In the genomic region with DNA sequence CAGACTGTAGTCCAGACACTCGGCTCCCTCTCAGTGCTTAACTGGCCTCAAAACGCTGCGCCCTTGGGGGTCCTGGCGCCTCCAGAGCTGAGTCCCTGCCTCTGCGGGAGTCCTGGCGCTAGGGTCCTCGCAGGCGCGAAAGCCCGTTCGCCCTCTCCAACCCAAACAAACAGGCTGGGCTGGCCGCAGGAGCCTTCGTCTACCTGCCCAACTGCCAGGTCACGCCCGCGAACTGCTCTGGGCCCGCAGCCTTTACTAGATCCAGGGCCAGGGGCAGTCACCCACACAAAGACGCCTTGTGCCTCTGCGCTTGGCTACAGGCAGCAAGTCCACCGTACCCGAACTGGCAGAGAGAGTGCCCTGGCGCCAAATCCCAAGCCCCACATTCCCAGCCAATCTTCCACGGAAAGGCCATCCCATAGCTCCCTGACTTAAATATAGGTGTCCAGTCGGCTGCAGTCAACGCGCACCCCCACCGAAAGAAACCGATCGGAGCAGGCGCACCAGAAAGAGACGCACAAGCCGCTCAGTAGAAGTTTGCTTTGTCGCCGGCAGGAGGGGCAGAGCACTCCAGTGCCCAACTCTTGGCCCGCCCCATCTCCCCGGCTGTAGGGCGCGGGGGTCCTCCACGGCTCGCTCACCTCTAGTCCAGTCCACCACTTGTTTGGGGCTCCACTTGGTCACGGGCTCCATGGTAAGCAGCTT, we compare ENCODE assay signal across 8 mouse cellular contexts. TPM values are rescaled to one million over a fixed set of nuclear protein-coding genes. Genes with fewer than 3 reads are reported as not detected.
DNase-seq lines count a peak whose midpoint lies in the region; ATAC-seq and TF ChIP-seq lines count a peak whose summit lies in the region.

No protein-coding gene starts in this region.

- peaks cover 56% of the 10 kb centered on the region for H3K4me1 ChIP-seq in heart, embryonic 13.5 days
- H3K4me1 ChIP-seq in kidney, postnatal 0 days (replicated peaks; ENCODE audit: insufficient read depth, low read length), result peaks cover 20% of the 10 kb centered on the region; the same call in 1 of the 2 replicates
- peaks cover 34% of the 10 kb centered on the region for H3K4me1 ChIP-seq in liver, embryonic 11.5 days (replicated peaks; ENCODE audit: control insufficient read depth, insufficient read depth, low read length)

- H3K9me3 ChIP-seq in heart, embryonic 13.5 days, result no peaks in the 10 kb centered on the region
- H3K9me3 ChIP-seq in kidney, postnatal 0 days (replicated peaks; ENCODE audit: low read length), result no peaks in the 10 kb centered on the region
- H3K9me3 ChIP-seq in liver, embryonic 11.5 days (ENCODE audit: control insufficient read depth, low read length), result no peaks in the 10 kb centered on the region

- WGBS in heart, embryonic 13.5 days, result under 1% methylated on average over 41 of the region's 41 CpGs
- WGBS in kidney, postnatal 0 days, result under 1% methylated on average over 41 of the region's 41 CpGs
- WGBS in liver, embryonic 11.5 days, result 1% methylated on average over 41 of the region's 41 CpGs

- peak overlapping the region; percentile 69 for H3K4me3 ChIP-seq in heart, embryonic 13.5 days
- peak overlapping the region; percentile 79 for H3K4me3 ChIP-seq in kidney, postnatal 0 days (replicated peaks; ENCODE audit: low read depth, low read length)
- peak overlapping the region; percentile 76 for H3K4me3 ChIP-seq in liver, embryonic 11.5 days (ENCODE audit: low read depth, low read length)

- ATAC-seq in erythroid progenitor cell, adult 5-6 weeks (replicated peaks; ENCODE audit: low FRiP score, poor library complexity, severe bottlenecking), result 0 out of 2 replicates have a peak, but pooled peaks have one; percentile 26
- peak; percentile 53; the same call in 1 of the 2 replicates for ATAC-seq in heart, embryonic 13.5 days (ENCODE audit: extremely low read depth, insufficient number of reproducible peaks, low FRiP score, low TSS enrichment)
- ATAC-seq in kidney, postnatal 0 days (replicated peaks; ENCODE audit: low FRiP score, low read depth), result peak; percentile 88
- ATAC-seq in liver, embryonic 11.5 days (replicated peaks; ENCODE audit: low FRiP score), result peak; percentile 82
- peak; percentile 60 for ATAC-seq in monocyte, adult 5-6 weeks (replicated peaks; ENCODE audit: insufficient number of reproducible peaks, low FRiP score, low TSS enrichment, poor library complexity, severe bottlenecking)

- DNase-seq in CD4-positive helper T cell, adult 2 months (ENCODE audit: low read depth, low spot score), result peak; percentile 69
- DNase-seq in c-Kit-negative CD71-positive TER-119-positive erythroid progenitor cells, embryonic 14.5 days (ENCODE audit: low read depth, low spot score), result peak; percentile 49
- DNase-seq in kidney, postnatal 0 days (ENCODE audit: low spot score), result peak; percentile 95
- DNase-seq in liver, embryonic 11.5 days (ENCODE audit: low spot score), result peak; percentile 81
- DNase-seq in spleen, postnatal 36 days (ENCODE audit: low spot score in 2 of 2), result peak; percentile 68 to 69

- TF ChIP-seq CTCF in kidney, postnatal 0 days (IDR thresholded peaks at IDR 0.05; ENCODE audit: low read depth), result peak; percentile 70

- peak overlapping the region; percentile 71 for H3K4me2 ChIP-seq in heart, embryonic 13.5 days
- H3K4me2 ChIP-seq in kidney, postnatal 0 days (ENCODE audit: low read length), result peak overlapping the region; percentile 75
- H3K4me2 ChIP-seq in liver, embryonic 11.5 days, result peak overlapping the region; percentile 89

- H3K27ac ChIP-seq in heart, embryonic 13.5 days (replicated peaks), result peak overlapping the region; percentile 94
- peak overlapping the region; percentile 93 for H3K27ac ChIP-seq in kidney, postnatal 0 days
- H3K27ac ChIP-seq in liver, embryonic 11.5 days (ENCODE audit: low read depth, low read length), result peak overlapping the region; percentile 67

- H3K27me3 ChIP-seq in heart, embryonic 13.5 days (replicated peaks), result no peaks in the 10 kb centered on the region
- no peaks in the 10 kb centered on the region for H3K27me3 ChIP-seq in kidney, postnatal 0 days (ENCODE audit: insufficient read depth, low read length)
- no peaks in the 10 kb centered on the region for H3K27me3 ChIP-seq in liver, embryonic 11.5 days (replicated peaks; ENCODE audit: control insufficient read depth, insufficient read depth, low read length)

- peak overlapping the region; percentile 88 for H3K9ac ChIP-seq in heart, embryonic 13.5 days
- H3K9ac ChIP-seq in kidney, postnatal 0 days (ENCODE audit: low read depth, low read length), result peak overlapping the region; percentile 76
- H3K9ac ChIP-seq in liver, embryonic 11.5 days (ENCODE audit: low read depth, low read length), result peak overlapping the region; percentile 82

- no peaks in the 10 kb centered on the region for H3K36me3 ChIP-seq in heart, embryonic 13.5 days
- no peaks in the 10 kb centered on the region for H3K36me3 ChIP-seq in kidney, postnatal 0 days (ENCODE audit: insufficient read depth, low read length)
- H3K36me3 ChIP-seq in liver, embryonic 11.5 days (ENCODE audit: control insufficient read depth, insufficient read depth, low read length), result no peaks in the 10 kb centered on the region

RNA-seq across cellular contexts. Expression of a gene that starts 0.9 kb away (rescaled TPM):
- total RNA-seq in erythroid progenitor cell, adult 5-6 weeks (2015; ENCODE audit: low replicate concordance), result 0.72 TPM in 1 of 2 replicates, not detected in the other
- 1.0 TPM in 1 of 2 replicates, not detected in the other for total RNA-seq in erythroid progenitor cell, adult 5-6 weeks (2017; ENCODE audit: low replicate concordance)
- 5.9 and 6.3 TPM in 2 replicates for polyA plus RNA-seq in heart, embryonic 13.5 days (2015; fragmentation: Nextera tagmentation; extraction: Ambion mirVana)
- 18.3 and 19.0 TPM in 2 replicates for polyA plus RNA-seq in kidney, postnatal 0 days (2015; fragmentation: Nextera tagmentation; extraction: Ambion mirVana)
- polyA plus RNA-seq in liver, embryonic 11.5 days (2014; fragmentation: Nextera tagmentation; extraction: Ambion mirVana), result 8.4 and 8.7 TPM in 2 replicates
- 5.4 to 7.1 TPM (median 6.8 TPM) in 3 replicates for total RNA-seq in monocyte, adult 5-6 weeks (2017)

Comparison
In these comparisons a context has a peak if more than half of its experiments do, and no peak if none do; other contexts are left out.
1. Peak in every context shown above with its lines: DNase-seq, ATAC-seq, H3K4me3 ChIP-seq and H3K27ac ChIP-seq.
2. ATAC-seq: peak in every context shown above with its lines; median percentile 88 in kidney, postnatal 0 days; 82 in liver, embryonic 11.5 days; 60 in monocyte, adult 5-6 weeks; 53 in heart, embryonic 13.5 days; 26 in erythroid progenitor cell, adult 5-6 weeks.